Mouse (Mus musculus) gastrocnemius, postnatal 10 days (tissue): Measurements from ENCODE around the gene Cpeb1. TPM values are rescaled to one million over a fixed set of nuclear protein-coding genes. Genes with fewer than 3 reads are reported as not detected.
"Not testable (repeated sequence)": the region's sequence is repeated elsewhere in the genome, so short reads cannot be mapped to it uniquely, and the experiment has no call there.

Source experiments
- DNase-seq: peaks from one replicate; pipeline ENCODE4 v3.0.0; 2021; ENCODE audit warnings: mixed read lengths
- long read RNA-seq, 2 experiments: library from polyadenylated mRNA; stranded (forward); transcript quantifications; one replicate each; pipeline ENCODE4 v2.0.0; 2021
- total RNA-seq, 2 experiments: library from RNA; stranded (reverse); gene quantifications; 2 replicates each; pipeline ENCODE4 v1.2.3; 2021

Cpeb1 gene
- 10 to 100 TPM; 10.5 to 17.4 TPM for total RNA-seq
- long read RNA-seq, experiment 1, partial matches to known transcripts, result 5 of 13 reads
- long read RNA-seq, experiment 1, other reads (novel, unspliced or antisense), result 8 of 13 reads
- long read RNA-seq, experiment 2, partial matches to known transcripts, result 3 of 9 reads
- long read RNA-seq, experiment 2, other reads (novel, unspliced or antisense), result 6 of 9 reads

DNA sequence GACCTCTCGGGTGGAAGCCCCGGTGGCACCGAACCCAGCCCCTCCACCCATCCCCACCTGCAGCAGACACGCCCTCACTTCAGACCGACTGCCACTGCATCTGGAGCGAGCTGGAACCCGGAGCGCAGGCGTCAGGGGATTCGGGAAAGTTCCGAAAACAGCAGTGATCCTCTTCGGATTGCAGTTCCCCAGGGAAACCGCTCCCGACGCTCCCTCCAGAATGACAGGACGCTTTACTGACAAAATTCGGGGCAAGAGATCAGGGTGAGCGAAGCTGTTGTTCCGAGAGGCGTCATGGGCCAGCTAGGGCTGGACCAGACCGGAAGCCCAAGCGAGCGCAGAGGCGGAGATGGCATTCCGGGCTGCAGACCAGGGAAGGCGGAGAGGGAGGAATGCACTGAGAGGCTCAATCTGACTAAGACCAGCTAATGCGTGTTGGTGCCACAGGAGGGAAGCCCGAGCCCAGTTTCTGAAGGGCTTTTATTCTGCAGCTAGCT, at the start of gene Cpeb1:
Gene Cpeb1, minus strand, starts transcription at position 311 of the 497 bp plus-strand sequence.
- peak; percentile 66 for DNase-seq

DNA sequence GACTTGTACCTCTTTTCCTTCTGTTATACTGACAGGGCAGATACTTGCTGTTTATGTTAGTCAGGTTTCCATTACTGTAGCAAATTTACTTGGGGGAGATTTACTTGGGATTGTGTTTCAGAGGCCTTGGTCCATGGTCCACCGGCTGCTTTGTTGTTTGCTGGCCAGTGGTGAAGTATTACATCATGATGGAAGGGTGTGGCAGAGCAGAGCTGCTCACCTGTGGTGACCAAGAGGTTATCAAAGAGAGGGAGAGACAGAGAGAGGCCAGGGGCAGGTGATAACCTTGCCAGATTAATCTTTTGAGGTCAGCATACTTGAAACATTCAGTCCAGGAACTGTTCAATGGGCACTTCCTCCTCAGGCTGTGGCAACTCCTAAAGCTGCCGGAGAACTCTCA, 45.8 kb upstream of the Cpeb1 start:
- DNase-seq, result no peak

DNA sequence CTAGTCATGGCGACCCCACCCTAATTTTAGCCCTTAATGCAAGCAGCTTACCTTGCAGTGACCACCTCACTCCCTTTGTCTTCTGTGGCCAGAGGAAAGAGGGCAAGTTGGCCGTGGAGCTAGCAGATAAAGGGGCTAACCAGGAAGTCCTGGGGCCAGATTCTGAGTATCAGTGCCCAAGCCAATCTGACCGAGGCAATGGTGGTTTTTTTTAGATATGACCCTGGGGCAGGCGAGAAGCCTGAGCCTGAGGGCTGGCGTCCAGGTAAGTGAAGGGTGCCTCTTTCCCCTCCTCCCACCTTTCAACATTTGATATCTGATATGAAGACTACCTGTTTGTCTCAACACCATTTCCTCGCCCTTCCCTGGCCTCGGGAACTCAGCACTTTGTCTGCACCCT, 42.9 kb upstream of the Cpeb1 start, which contains the start of gene BC048679:
Gene BC048679, minus strand, starts transcription at position 101 of the 400 bp plus-strand sequence.
- no peak for DNase-seq

DNA sequence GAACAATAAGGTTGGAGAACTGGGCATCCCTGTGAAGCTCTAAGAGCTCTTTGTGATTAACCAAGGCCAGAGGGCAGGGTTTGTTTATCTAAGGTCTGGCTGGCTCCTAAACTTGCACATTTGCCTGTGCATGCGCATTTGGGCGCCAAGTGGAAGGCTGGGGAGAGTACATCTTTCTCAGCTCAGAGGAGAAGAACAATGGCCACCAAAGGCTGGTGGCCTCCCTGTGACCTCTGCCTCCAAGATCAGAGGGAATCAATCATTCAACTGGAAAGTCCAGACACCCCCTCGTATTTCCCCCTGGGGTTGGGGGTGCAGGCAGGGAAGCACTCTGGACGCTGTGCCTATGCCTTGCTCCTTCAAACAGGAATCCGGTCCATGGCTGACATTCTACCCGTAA, 41.9 kb upstream of the Cpeb1 start:
- DNase-seq, result no peak

DNA sequence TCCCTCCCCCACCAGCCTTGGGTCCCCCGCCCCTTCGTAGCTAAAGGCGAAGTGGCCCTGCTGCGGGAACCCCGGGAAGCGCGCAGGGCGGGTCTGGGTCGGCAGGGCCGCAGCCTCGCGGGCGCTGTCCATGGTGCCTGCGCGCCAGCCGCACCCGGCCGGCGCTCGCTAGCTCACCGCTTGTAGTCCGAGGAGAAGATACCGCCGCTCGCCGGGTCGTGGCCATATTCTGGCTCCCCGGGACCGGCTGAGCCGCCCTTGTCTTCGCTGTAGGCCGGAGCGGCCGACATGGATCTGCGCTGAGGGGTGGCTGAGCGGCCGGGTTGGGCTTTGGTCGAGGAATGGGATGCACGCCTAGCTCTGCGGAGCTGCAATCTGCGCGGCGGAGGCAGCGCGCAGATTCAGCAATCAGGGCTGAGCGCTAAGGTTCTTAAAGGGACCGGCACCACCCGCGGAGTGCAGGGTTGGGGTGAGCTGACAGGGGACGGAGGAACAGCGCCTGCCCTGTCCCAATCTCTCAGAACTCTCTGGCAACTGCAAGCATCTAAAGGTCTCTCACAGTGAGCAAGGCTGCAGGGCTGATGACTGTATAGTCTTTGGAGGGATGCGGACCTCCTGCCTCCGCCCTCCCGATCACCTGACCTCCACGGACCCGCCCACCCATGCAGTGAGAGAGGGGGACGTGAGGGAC, 38.2 kb upstream of the Cpeb1 start, which contains the start of gene Ap3b2:
Gene Ap3b2, minus strand, starts transcription at position 595 of the 691 bp plus-strand sequence.
- peak; percentile 79 for DNase-seq

DNA sequence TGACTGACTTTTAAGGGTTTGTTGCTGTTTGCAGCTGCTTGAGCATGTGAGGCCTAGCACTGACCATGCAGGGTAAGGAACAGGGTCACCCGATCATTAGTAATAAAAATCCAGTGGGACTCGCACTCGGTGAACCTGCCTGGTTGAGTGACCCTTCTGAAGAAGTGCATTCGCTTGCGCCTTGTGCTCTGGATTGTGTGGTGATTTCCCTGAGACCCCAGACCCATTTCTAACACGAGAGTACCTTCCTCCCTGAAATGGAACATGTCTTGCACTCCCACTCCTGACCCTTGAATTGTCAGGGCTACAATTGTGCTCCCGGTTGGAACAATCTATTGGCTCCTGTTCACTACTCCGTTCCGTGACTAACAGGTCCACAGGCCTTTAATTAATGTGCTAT, 37.4 kb upstream of the Cpeb1 start:
- no peak for DNase-seq

DNA sequence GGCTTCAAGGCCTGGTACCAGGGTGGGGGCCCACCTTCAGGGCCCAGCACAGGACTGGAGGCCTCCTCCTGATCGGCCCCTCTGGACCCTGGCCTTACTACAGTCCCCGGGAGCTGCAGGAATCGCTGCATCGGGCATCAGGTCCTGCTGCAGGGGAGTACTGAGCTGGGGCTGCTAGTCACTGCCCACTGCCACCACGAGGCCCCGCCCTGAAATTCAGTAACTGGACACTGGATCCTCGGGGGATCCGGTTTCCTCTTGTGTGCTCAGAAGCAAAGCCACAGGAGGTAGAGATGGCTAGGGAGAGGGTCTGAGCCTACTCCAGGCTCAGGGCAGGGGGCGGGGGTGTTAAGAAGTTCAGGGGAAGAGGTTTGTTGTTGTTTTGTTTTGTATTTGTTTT, 34.4 kb upstream of the Cpeb1 start:
- no peak for DNase-seq

DNA sequence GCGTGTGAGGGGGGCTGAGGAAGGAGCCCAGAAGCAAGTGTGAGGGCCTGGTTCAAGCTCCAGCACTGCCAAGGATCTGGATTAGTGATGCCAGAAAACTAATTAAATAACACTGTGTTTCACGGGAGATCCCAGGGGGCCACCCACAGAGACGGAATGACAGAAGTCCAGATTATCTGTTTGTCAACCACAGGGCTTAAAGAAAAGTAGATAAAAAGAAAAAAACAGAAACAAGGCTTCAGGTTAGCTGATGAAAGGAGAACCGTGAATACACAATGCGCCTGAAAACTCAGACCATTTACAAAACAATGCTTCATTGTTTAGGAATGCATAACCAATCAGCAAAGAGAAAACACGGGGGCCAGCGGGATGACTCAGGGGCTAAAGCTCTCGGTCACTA, 25.5 kb upstream of the Cpeb1 start:
- no peak for DNase-seq

DNA sequence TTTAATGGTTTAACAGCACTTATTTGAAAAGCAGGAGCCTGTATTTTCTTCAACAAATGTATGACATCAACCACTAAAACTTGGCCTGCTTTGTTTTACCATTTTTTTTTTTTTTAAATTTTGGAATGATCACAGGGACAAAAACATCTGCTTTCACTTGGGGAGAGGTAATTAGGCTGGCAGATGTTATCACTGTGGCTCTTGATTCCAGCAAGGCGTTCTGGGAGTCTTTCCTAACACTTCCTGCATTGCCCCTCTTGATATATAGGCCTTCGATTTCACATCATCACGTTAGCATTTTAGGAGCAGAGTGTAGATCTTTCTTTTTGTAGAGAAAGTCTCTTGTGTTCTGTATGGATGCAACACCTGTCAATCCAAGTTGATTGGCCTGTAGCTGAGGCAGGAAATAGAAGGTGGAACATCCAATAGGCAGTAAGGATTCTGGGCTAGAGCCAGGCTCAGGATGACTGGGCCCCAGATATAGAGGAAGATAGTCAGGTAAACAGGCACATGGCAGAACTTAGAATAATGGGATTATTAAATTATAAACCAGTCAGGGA, 24.3 kb upstream of the Cpeb1 start:
- DNase-seq, result no peak

DNA sequence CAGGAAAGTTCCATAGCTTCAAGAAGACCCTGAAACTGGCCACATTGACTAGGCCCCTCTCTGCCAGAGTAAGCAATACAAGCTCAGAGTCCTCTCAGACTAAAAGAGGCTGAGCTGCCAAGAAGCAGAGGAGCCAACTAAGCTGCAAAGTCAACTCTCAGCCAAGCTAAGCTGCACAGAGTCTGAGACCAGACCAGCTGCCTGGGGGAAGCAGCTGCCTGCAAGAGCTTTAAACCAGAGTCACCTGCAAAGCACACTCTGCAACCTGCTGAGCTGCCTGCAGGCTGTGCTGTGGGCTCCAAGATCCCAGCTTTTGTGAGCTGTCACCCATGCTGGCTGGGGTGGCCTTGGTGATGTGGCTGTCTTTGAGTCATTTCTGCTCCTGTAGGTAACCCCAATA, 23.0 kb upstream of the Cpeb1 start:
- not testable (repeated sequence) for DNase-seq

DNA sequence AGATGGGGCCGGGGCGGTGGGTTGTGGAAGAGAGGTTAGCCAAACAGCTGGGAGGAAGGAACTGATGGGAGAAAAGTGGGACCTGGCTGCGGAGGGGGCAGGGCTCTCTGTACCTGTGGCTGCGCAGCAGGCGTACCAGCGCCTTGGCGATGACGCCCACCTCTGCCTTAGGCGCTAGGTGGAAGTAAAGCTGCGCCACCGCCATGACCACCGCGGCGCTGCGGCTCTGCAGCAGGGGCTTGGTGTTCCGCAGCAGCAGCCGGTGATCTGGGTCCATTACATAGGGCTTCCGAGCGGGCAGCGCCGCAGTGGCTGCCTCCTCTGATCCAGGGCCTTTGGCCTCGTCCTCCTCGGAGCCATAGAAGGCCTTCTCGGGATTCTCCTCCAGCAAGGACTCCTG, 21.6 kb upstream of the Cpeb1 start:
- DNase-seq, result no peak

DNA sequence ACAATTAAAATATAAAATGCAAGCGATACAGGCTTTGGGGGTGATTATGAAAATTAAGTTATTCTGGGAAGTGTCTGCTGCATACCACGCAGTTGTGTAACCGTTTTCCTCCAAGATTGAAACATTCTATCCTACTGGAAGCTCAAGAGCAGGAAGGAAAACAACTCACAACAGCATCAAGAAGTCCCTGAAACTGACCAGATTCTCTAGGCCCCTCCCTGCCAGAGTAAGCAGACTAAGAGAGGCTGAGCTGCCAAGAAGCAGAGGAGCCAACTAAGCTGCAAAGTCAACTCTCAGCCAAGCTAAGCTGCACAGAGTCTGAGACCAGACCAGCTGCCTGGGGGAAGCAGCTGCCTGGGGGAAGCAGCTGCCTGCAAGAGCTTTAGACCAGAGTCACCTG, 20.0 kb upstream of the Cpeb1 start:
- DNase-seq, result no peak

DNA sequence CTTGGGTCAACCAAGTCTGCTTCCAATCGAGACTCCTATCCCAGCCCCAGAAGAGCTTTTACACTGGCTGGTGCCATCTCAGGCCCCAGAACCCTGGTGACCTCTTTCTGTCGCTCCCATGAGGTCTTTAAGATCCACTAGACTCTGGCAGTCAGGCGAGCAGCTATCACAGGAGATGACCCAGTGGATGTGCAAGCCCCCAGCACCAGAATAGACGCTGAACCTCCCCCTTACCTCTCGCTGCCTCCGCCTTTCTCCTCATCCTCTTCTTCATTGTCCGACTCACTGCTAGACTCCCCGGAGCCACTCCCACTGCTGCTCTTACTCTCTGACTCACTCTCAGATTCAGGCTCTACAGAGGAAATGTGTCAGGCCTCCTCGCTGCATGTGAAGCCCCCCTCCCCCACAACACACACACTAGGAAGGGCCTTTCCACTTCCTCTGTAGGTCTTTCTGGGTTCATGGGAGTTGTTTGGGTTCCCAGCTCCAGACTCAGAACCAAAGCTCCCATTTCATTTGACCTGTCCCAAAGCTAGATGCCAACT, 9.7 kb upstream of the Cpeb1 start:
- DNase-seq, result no peak

DNA sequence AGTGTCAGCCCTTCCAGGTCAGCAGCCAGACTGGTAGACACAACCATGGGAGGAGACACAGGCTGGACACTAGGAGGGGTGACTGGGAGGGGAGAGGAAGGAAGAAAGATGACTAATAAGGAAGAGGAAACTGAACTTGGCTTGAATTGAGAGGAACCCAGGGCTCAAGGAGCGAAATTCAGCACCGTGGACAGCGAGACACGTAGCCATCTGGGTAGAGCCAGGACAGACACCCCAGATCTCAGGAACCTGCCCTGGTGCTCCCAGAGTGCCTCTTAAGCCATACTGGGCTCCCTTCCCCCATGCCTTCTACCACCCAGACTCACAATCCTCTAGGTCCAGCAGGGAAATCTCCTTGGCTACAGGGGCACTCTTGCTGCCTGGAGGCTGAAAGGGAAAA, 8.9 kb upstream of the Cpeb1 start:
- DNase-seq, result no peak

DNA sequence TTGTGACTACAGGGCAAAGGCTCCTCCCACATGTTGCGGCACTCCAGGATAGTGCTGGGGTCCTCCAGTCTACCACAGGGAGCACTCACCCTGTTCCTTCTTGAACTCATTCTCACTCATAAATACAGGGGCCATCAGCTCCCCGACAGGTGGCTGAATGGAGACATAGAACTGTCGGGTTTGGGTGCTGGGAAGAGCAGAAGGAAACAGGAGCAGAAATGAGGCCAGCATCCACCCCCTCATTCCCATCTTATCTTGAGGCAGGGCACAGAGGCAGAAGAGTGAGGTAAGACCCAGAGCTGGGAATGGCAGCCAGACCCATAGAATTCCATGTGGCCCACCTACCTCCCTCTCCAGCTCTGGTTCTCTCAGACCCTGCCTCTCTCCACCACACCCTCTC, 7.5 kb upstream of the Cpeb1 start:
- no peak for DNase-seq

DNA sequence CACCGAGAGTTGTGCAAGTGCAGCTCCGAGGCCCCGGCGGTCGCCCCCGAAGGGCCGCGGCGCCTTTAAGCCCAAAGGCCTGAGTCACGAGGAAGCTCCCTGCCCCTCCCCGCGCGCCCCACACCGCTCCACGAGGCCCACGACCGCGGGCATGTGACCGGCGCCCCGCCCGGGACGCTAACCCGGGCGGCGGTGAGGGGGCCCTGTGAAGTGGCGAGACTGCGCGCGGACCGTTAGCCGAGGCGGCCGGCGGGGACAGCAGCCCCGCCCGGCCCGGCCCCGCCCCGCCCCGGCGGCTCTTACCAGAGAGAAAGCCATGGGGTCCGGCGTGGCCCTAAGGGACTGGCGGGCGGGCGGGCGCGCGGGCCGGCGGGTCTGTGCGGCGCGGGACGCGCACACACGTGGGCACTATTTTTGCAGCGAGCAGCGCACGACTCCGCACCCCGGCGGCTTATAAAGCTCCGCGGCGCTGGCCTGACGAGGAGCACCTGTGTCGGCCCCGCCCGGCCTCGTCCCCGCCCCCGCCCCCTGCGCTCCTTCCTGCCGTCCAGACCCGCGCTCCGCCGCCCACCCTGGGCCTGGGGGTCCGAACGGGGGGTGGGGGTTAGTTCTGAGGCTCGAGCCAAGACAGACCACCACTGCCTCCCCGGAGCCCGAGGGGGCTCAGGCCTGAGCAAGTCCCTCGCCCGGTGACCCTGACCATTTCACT, 780 bp downstream of the Cpeb1 start:
- peak; percentile 66 for DNase-seq

DNA sequence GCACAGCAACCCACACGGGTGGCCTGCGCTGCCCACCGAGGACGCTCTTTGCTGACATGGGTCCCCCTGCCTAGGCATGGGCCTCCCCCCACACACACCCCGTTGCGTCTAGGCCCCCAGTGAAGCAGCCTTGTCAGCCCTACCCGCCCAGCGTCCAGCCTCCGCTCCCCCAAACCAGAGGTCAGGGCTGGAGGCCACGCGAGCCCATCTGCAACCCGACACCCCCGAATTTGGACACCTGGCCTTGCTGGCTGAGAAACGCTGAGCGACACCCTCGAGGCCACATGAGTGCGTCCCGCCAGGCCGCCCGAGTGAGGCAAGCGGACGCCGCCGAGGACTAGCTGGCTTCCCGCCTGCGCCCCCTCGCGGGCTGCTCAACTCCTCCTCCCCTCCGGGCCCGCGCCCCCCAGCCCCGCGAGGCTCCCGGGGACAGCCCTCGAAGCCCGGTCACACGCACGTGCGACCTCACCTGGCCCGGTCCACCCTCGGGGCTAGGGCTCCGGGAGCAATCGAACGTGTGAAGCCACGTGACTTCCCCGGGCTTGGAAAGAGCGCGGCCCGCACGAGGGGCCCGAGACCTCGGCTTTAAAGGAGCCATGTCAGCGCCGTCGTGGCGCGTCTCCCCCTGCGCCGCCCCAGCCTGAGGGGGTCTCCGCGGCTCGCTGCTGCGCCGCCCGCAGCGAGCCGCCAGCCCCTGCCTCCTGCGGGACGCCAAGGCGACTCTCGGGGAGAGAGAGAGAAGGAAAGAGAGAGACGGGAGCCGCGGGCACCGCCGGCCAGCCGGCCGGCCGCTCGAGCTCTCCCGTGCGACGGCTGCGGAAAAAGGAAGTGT, 1.6 kb downstream of the Cpeb1 start:
- DNase-seq, result peak; percentile 51

DNA sequence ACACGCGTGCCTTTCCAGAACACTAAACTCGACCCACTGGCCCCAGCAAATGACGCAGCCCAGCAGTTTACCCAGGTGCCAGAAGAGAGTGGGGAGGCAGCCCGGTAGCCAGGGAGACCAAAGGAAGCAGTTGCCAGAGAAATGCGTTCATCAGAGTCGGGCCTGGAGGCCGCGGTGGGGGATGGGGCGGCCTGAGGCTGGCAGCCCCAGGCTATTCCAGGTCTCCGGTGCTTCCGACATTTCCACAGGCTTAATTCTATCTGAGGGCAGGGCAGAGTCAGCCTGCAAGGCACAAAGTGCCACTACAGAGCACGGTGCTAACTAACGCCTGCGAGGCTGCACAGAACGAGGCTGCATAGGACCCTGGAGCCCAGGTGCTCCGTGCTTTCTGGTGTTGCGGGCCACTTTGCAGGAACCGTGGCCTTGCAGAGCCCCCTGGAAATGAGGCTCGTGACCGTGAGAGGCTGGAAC, 2.3 kb downstream of the Cpeb1 start:
- DNase-seq, result peak; percentile 19

DNA sequence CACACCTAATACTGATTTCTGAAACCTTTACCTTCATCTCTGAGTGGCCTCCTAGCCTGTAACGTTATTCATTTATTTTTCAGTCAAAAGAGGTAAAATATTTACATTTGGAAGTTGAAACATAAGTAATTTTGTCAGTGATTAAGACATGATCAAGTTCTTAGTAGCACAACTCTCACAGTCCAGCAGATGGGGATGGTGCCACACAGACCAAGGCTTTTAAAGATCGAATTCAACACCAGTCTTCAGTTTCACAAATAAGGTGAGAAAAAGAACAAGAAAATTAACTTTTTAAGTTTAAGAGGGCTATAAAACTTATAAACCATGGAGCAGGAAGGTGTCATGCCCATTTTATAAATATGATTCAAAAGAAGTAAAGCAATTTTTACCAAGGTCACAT, 56.3 kb downstream of the Cpeb1 start:
- no peak for DNase-seq

DNA sequence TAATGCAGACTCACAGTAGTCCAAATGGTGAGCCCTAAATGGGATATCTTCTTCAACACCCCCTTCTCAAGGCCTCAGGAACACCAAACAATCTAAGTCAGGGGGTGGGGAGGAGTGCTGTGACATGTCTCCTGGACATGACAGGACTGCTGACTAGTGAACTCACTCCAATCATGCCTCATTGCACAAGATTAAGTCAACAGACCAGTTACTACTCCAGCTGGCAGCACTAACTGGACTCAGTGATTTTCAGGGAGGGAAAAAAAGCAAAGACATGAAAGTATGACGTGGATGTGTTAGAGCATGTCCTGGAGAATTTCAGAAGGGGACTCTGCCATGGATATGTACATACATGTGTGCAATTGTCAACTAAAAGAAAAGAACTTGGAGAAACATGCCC, 75.9 kb downstream of the Cpeb1 start:
- DNase-seq, result no peak

DNA sequence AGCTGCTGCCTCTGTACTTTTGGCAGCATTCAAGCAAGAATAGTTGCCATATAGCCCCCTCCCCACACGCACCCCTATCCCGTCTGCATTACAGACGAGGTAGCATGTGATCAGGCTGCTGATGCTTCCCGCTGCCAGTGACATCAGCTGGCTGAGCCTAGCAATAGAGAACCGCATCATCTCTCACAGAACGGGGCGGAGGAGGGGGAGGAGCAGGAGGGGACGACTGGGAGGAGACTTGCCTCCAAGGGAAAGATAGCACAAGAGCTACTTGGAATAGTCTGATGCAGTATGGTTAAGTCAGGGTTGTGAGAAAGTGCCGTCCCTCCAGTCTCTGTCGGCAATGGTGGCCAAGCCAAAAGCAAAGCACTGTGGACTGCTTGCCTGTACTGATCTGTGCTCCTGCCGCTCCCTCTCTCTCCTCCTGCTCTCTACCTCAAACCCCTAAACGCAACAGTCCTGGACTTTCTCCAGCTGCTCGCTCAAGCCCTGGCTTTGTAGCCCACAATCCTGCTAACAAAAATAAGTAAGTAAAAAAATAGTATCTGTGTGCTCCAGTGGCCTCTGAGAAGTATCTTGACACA, 82.8 kb downstream of the Cpeb1 start:
- DNase-seq, result peak; percentile 22
